Mouse (Mus musculus) forebrain, embryonic 16.5 days (tissue): ENCODE results near the gene Svep1. TPM values are rescaled to one million over a fixed set of nuclear protein-coding genes. Genes with fewer than 3 reads are reported as not detected.

Source experiments
- ATAC-seq: fragments of 200-750 bp; cut with Nextera tagmentation; 2 replicates; pipeline ENCODE4 v1.8.0; 2017; ENCODE audit warnings: mild to moderate bottlenecking, moderate library complexity
- H3K27ac ChIP-seq: fragments of 300-500 bp; sonication (generic); 2 replicates; pipeline ENCODE4 v1.5.1; 2014; ENCODE audit warnings: low read length, control low read depth
- H3K27me3 ChIP-seq: fragments of 300-500 bp; sonication (generic); replicated peaks from 2 replicates; pipeline ENCODE4 v1.6.1; 2014; ENCODE audit warnings: low read length; ENCODE audit not compliant: control insufficient read depth, insufficient read depth
- H3K36me3 ChIP-seq: fragments of 300-500 bp; sonication (generic); 2 replicates; pipeline ENCODE4 v1.6.1; 2014; ENCODE audit not compliant: control insufficient read depth, insufficient read depth
- H3K4me1 ChIP-seq: fragments of 300-500 bp; sonication (generic); replicated peaks from 2 replicates; pipeline ENCODE4 v1.6.1; 2014; ENCODE audit warnings: low read length; ENCODE audit not compliant: control insufficient read depth, insufficient read depth
- H3K4me2 ChIP-seq: fragments of 300-500 bp; sonication (generic); 2 replicates; pipeline ENCODE4 v1.6.1; 2014; ENCODE audit warnings: mild to moderate bottlenecking, low read length, control low read depth
- H3K4me3 ChIP-seq: fragments of 300-500 bp; sonication (generic); replicated peaks from 2 replicates; pipeline ENCODE4 v1.5.1; 2014; ENCODE audit warnings: mild to moderate bottlenecking, low read length, control low read depth
- H3K9ac ChIP-seq: fragments of 300-500 bp; sonication (generic); replicated peaks from 2 replicates; pipeline ENCODE4 v1.6.1; 2014; ENCODE audit warnings: low read depth, low read length, control low read depth
- H3K9me3 ChIP-seq: fragments of 300-500 bp; sonication (generic); 2 replicates; pipeline ENCODE4 v1.6.1; 2016; ENCODE audit warnings: low read length; ENCODE audit not compliant: control insufficient read depth
- WGBS: fragments of 180-500 bp; shearing (Covaris S2); extraction: QIAGEN DNeasy Blood & Tissue Kit; methylation state at CpG from one replicate; pipeline ENCODE4 v1.1.7; 2014; 5-methylcytosine and 5-hydroxymethylcytosine counted together
- polyA plus RNA-seq: library from polyadenylated mRNA; unstranded; fragments of >200 nt; fragmentation: Nextera tagmentation; extraction: Ambion mirVana; gene quantifications from 2 replicates; pipeline ENCODE4 v1.2.1, GENCODE M21; 2015

The Svep1 gene
- 0.49 and 0.65 TPM in 2 replicates for polyA plus RNA-seq

DNA sequence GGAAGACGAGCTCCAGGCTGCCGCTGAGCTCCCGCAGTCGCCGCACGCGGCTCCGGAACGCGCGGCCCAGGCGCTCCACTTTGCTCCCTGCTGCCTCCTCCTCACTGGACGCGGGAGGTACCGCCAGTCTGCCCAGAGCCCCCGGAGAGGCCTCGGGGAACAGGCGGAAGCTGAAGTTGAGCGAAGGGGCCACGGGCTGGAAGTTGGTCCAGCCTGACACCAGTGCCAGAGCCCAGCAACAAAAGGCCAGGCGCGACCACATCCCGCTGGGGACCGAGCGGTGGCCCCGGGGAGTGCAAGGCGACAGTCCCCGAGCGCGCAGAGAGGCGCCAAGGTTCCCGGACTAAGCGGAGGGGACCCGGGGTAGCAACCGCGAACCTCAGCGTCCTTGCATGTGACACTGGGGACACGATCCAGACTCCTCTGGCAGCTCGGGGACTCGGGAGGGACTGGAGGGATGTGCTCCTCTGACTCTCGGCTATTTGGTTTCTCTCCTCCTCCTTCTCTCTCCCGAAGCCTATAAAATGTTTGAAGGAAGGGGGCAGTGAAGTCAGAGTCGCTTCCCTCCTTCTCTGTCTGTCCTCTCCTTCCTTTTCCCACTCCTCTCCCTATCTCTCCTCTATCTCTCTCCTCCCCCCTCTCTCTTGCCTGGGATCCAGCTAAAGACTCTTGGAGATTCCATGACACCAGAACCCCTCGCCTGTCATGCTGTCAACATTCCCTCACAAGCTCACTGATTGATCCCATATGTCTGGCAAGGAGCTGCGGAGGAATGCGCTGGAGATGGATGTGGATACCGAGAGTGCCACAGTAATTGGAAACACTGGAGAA is at the start of gene Svep1:
Svep1 (minus strand) TSS at position 745 of the 831 bp plus-strand sequence.
- Histone ChIP-seq H3K4me2 (peak within 1 kb of the TSS; percentile 84), H3K4me1 (peaks cover 8% of the 10 kb centered on the region), H3K27ac (no peak within 1 kb of the TSS), H3K27me3 (peaks cover 23% of the 10 kb centered on the region), H3K4me3 (peak within 1 kb of the TSS; percentile 48), H3K36me3 (no peaks in the 10 kb centered on the region), H3K9ac (peak within 1 kb of the TSS; percentile 43), H3K9me3 (no peaks in the 10 kb centered on the region)
- peak; percentile 70 for ATAC-seq
- WGBS: under 1% methylated on average over 46 of the region's 47 CpGs

DNA sequence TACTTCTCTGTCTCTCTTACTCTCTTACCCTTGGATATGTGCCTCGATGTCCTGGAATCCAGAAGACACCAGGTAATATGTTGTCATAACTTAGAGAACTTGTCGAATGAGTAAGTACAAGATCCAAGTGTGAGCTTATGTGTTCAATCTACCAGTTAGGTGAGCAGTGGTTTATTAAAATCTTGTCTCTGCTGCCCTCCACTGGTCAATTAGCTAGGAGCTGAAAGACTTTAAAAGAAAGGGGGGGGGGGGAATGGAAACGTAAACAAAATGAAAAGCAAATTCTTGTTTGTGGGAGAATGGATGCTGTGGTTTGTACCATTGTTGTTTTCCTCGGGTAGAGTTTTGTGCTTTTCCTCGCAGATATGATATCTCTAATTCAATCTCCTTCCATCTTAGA is 46.8 kb upstream of the Svep1 start:
- Histone ChIP-seq H3K27me3 (no peaks in the 10 kb centered on the region), H3K4me2 (no peak overlapping the region), H3K36me3 (no peaks in the 10 kb centered on the region), H3K27ac (no peak overlapping the region), H3K4me1 (no peaks in the 10 kb centered on the region), H3K4me3 (no peak overlapping the region), H3K9ac (no peak overlapping the region), H3K9me3 (no peaks in the 10 kb centered on the region)
- ATAC-seq: peak; percentile 38; the same call in 1 of the 2 replicates
- 39% methylated on average over 5 of the region's 5 CpGs for WGBS

DNA sequence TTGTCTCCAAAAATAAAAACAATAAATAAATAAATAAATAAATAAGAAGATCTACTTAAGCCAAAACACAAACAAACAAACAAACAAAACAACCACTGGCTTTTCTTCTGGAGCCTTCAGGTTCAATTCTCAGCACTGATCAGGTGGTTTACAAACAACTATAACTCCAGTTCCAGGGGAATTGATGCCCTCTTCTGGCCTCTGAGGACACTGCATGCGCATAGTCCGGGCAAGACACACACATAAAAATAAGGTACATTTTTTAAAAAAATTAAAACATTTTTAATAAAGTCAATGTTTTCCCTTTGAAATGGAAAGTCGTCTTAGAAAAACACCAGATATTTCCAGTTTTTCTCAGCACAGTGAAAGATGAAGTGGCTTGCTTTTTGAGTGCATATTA is 45.7 kb upstream of the Svep1 start:
- Histone ChIP-seq H3K4me3 (no peak overlapping the region), H3K27ac (no peak overlapping the region), H3K4me2 (no peak overlapping the region), H3K9me3 (no peaks in the 10 kb centered on the region), H3K27me3 (no peaks in the 10 kb centered on the region), H3K9ac (no peak overlapping the region), H3K36me3 (no peaks in the 10 kb centered on the region), H3K4me1 (no peaks in the 10 kb centered on the region)
- WGBS: 78% methylated on average over 3 of the region's 3 CpGs
- no peak for ATAC-seq

DNA sequence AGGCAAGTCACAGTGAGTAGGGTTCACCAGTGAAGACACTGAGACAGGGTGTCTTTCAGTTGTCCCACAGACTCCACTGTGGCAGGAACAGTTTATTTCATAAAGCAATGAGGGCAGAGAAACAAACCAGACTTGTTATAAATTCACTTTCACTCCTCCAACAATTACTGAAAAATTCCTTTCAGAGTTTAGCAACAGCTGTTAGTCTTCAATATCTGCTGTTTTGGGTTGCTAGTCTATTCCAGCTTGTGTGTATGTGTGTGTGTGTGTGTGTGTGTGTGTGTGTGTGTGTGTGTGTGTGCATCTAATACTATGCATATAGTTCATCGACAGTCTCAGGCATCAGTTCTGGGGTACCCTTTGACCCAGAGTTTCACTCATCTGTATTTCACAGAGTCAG is 38.9 kb upstream of the Svep1 start:
- ATAC-seq: no peak
- no peaks in the 10 kb centered on the region for H3K27me3 ChIP-seq
- no peak overlapping the region for H3K27ac ChIP-seq

DNA sequence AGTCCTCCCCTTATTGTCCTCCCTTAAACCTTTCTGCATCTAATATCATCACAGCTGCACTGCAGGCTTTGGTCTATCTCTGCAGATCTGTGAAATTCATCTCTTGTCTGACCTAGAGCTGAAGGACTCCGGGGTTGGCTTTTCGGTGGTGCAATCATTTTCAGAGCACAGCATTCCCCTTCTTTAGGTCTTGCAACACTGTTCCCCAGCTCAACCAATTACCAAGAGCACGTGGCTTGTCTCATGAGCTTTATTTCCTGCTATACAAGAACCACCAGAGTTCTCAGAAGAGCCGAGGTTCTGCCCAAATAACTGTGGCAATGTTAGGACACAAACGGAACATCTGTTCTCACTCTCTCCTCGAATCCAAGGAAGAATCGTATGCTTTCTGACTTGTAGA is 33.8 kb upstream of the Svep1 start:
- H3K27me3 ChIP-seq: no peaks in the 10 kb centered on the region
- H3K27ac ChIP-seq: no peak overlapping the region
- no peaks in the 10 kb centered on the region for H3K9me3 ChIP-seq
- H3K4me3 ChIP-seq: no peak overlapping the region
- H3K9ac ChIP-seq: no peak overlapping the region
- no peaks in the 10 kb centered on the region for H3K4me1 ChIP-seq
- no peak for ATAC-seq
- 85% methylated on average over 7 of the region's 7 CpGs for WGBS
- no peaks in the 10 kb centered on the region for H3K36me3 ChIP-seq
- H3K4me2 ChIP-seq: no peak overlapping the region

More for the DNA sequence above, 38.9 kb upstream of the Svep1 start:
- no peaks in the 10 kb centered on the region for H3K4me1 ChIP-seq
- no peak overlapping the region for H3K9ac ChIP-seq
- no peaks in the 10 kb centered on the region for H3K36me3 ChIP-seq
- 100% methylated on average over 1 of the region's 1 CpGs for WGBS
- no peak overlapping the region for H3K4me2 ChIP-seq
- H3K4me3 ChIP-seq: no peak overlapping the region
- no peaks in the 10 kb centered on the region for H3K9me3 ChIP-seq

DNA sequence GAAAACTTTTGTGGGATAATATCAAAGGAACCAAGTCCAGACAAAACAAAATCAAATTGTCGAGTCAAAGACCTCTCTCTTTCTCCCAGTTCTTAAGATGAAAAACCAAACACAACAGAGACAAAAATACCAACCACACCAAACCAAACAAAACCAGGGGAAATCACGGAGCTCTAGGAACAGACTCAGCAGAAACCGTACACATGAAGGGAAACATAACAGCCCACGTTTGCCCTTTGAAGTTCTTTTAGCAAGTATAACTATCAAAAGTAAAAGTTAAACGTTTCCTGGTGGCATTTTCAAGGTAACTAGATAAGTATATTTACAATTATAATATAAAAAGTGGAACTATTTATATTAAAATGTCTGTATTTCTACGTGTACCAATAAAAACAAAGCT is 29.2 kb upstream of the Svep1 start:
- 70% methylated on average over 6 of the region's 6 CpGs for WGBS
- H3K4me2 ChIP-seq: no peak overlapping the region
- no peak for ATAC-seq
- no peak overlapping the region for H3K27ac ChIP-seq
- H3K4me3 ChIP-seq: no peak overlapping the region
- no peaks in the 10 kb centered on the region for H3K27me3 ChIP-seq
- H3K4me1 ChIP-seq: no peaks in the 10 kb centered on the region
- H3K9ac ChIP-seq: no peak overlapping the region
- H3K9me3 ChIP-seq: no peaks in the 10 kb centered on the region
- no peaks in the 10 kb centered on the region for H3K36me3 ChIP-seq

DNA sequence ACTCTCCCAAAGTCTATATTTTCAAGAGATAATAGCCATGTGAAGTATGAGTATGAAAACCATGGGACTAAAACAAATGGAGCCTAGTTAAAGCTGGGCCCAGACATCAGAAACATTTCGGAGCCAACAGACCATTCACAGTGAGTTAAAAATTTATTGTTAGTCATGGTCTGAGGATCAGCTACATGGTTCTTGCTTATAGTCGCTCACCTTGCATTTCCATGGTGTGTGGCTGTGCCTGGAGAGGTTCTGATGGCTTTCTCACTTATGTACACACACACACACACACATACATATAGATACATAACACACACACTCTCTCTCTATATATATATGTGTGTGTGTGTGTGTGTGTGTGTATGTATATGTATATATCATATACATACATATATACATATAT is 16.8 kb upstream of the Svep1 start:
- Histone ChIP-seq H3K9me3 (no peaks in the 10 kb centered on the region), H3K27me3 (no peaks in the 10 kb centered on the region), H3K27ac (no peak overlapping the region), H3K4me1 (no peaks in the 10 kb centered on the region), H3K36me3 (no peaks in the 10 kb centered on the region), H3K9ac (no peak overlapping the region), H3K4me2 (no peak overlapping the region), H3K4me3 (no peak overlapping the region)
- ATAC-seq: no peak
- WGBS: 96% methylated on average over 2 of the region's 2 CpGs

DNA sequence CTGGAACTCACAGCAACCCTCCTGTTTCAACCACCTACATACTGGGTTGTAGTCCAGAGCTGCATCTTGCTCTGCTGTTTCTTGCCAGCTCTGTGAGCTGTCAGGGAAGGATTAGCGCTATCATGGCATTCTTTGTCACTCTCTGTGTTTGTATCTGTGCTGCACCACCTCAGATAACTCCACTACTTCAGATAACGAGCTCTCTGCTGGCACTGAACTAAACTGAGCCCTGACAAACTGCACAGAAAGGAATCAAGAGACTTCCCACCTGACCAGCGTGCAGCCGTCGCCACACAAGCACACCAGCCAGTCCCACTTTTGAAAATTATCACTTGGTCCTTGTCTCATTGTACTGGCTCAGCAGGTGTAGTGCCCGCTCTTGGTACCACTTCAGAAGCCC is 4.7 kb upstream of the Svep1 start:
- 48% methylated on average over 6 of the region's 6 CpGs for WGBS
- no peaks in the 10 kb centered on the region; the same call in 1 of the 2 replicates for H3K4me1 ChIP-seq
- H3K4me2 ChIP-seq: no peak overlapping the region
- no peak overlapping the region for H3K27ac ChIP-seq
- no peak overlapping the region for H3K4me3 ChIP-seq
- no peaks in the 10 kb centered on the region for H3K36me3 ChIP-seq
- H3K27me3 ChIP-seq: peaks cover 8% of the 10 kb centered on the region
- no peak for ATAC-seq
- no peaks in the 10 kb centered on the region for H3K9me3 ChIP-seq
- H3K9ac ChIP-seq: no peak overlapping the region

DNA sequence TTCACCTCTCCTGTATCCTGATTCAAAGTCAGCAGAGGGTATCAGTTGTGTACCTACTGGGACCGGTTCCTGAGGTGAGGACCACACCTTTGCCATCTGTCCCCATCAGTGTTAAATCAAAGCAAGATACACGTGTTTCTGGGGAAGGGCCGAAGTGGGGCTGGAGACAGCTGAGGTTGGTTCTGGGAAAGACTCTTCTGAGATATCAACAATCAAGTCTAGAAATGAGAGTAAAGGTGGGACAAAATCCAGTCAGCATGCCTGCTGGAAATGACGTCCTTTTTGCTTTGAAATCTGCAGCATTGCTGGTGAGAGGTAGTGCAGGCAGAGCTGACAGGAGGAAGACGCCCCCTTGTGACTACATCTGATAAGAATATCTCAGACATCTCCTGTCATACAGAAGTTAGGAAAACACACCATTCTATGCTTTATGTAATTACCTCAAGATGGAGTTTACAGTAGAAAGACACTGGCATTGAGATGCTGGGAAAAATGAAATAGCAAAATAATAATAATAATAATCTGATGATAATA is 4.0 kb upstream of the Svep1 start:
- Histone ChIP-seq H3K9me3 (no peaks in the 10 kb centered on the region), H3K4me1 (peaks cover 7% of the 10 kb centered on the region), H3K36me3 (no peaks in the 10 kb centered on the region), H3K4me3 (no peak overlapping the region), H3K27me3 (peaks cover 15% of the 10 kb centered on the region), H3K9ac (no peak overlapping the region), H3K4me2 (no peak overlapping the region), H3K27ac (no peak overlapping the region)
- no peak for ATAC-seq
- WGBS: 56% methylated on average over 5 of the region's 5 CpGs
